Mouse (Mus musculus): ENCODE data around the gene Stim2.

Stim2 gene

DNA sequence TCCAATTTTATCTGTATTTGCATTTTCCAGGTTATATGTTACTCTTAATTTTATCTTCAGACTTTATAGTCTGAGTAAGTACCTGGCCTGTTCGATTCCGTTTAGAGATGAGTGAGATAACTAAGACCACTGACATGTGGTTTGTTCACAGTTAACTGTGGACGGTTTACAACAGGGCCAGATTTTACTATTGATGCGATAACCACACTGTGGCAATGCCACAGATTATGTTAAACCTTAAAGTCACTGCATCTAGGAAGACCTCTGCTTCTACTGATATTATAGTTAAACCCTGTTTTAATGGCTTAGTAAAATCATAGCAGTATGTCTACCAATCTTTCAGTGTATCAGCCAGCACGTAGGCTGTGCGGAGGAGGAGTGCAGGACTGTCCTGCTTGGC, 53.9 kb downstream of the Stim2 start:
- DNase-seq: no peak

DNA sequence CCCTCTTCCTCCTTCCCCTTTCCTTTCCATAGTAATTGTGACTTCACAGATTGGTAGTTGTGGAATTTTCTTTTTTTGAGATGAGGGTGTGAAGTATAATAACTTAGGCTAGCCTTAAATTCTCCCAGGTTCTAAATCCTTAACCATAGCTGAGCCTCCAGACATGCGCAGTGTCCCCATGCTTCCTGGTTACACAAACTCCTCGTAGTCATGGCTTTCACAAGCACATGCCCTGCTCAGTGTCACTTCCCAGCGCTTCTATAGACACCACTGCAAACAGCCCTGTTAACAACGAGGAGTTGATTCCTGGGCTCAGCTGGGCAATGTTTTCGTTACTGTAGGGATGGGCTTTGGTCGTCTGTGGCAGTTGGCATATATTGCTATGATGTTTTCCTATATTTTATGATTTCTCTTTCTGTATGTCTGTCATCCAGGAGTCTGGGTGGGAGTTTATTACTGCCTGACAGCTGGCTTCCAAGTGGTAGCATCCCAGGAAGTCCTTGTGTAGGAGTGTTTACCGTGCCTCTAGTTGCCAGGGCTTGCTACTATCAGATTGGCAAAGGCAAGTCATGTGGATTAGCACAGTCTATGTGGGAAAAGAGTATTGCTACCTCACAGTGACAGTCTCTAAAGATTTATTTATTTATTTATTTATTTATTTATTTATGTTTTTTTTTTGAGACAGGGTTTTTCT, 55.5 kb downstream of the Stim2 start:
- no peak for DNase-seq

DNA sequence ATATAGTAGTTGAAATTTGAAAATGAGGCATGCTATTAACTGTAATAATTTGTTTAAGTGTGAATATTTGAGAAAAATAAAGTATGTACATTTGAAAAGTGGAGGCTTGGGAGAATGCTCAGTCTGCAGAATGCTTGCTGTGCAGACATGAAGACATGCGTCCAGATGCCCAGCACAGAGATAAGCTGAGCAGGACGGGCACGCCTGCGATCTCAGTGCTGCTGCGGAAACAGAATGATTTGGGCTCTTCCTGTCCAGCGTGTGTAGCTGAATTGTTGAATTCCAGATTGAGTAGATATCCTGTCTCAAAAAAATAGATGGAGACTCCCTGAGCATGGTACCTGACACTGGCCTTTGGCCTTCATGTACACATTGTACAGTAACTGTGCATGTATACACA, 58.0 kb downstream of the Stim2 start:
- no peak for DNase-seq

DNA sequence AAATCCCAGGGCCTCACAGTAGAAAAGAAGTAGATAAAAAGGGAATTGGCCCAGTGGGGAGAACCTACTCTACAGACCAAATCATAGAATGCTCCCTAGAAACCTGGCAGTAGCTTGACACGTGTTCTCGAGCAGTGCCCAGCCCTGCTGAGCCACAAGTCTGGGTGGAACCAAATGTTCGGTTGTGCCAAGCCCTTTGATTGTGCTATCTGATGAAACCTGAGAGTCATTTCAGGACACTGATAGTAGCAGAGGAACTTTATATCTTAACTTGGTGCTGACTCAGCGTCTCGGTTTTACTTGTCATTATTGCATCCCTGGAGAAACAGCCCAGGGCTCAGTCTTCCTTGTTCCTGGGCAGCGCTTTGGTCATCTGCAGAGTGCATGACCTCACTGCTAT, 61.7 kb downstream of the Stim2 start:
- DNase-seq: no peak

DNA sequence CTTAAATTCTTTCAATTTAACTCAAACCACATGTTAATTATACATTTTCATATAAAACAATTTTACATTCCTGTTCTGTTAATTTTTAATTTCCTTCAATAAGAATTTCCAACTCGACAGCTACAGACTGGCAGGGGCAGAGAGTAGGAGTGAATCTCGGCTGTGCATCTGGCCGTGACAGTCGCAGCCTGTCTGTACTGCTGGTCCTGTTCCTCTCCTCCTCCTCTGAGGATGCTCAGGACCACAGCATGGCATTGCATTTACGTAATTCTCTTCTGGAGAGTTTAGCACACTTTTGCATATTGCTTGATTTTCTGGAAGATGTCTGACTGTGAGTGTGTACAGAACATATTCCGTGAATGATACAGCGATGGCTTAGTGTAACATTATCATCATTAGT, 63.8 kb downstream of the Stim2 start:
- no peak for DNase-seq

DNA sequence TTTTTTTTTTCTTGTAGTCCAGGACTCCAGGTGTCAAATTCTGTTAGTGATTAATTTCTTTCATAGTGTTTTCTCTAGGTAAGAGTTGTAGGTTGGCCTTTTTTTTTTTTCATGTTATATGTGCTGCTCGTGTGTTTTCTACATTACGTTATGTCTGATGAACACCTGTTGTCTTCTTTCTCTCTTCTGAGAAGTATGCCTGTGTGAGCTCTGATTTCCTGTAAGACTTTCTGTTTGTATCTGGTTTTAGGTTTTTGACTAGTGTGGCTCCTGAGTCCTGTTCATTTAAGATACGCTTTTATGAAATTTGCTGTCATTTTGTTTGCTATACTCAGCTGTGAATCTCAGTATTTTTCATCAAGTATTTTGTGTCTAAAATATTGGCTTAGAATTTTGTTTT, 69.3 kb downstream of the Stim2 start:
- DNase-seq: no peak

DNA sequence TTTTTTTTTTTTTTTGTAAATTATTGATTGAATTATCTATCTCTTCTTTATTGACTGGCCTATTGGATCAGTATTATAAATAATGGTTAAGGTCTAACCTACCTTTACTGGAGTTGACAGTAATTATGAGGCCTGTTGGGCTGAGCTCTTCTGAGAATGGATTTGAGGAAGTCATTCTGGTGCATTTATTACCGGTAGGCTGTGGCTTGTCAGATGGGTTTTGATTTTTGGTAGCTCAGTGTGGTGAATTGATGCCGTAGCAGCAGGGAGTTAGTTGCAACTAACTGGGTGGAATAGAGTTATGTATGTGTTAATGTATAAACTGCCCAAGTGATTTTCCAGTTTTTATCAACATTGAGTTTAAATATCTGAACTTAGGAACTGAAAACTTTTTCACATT, 72.2 kb downstream of the Stim2 start:
- no peak for DNase-seq

DNA sequence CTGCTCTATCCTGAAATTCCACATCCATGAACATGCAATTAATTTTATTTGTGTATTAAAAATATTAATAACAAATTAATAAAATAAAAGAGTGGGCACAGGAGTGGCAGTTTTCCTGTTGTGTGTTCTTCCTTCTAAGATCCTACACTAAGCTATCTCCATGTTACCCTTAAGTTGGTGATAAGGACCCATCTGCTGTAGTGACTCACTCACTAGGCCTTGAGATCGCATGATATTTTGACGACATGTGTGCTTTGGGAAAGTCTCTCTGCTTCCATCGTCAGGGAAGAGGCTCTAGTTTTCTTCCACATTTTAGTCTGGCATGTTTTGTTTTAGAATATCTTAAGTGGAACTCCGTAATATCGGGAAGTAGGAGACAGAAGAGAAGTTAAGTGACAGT, 73.0 kb downstream of the Stim2 start:
- DNase-seq: no peak

DNA sequence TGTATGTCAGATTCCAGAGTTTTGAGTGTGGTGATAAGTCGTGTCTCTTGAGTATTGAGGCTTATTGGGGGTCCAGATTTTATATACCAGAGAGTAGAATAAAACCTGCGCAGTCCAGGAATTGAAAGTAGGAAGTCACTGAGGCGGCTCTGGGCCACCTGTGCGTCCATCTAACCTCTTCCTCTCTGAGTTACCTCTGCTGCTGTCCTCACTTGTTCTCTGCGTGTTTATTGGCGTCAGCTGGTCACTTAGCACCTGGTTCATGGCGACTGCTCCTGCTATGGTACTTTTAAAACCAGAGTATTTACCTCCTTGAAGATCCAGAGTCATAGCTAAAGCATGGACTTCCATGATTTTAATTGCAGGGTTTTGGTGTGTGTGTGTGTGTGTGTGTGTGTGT, 73.4 kb downstream of the Stim2 start:
- no peak for DNase-seq

DNA sequence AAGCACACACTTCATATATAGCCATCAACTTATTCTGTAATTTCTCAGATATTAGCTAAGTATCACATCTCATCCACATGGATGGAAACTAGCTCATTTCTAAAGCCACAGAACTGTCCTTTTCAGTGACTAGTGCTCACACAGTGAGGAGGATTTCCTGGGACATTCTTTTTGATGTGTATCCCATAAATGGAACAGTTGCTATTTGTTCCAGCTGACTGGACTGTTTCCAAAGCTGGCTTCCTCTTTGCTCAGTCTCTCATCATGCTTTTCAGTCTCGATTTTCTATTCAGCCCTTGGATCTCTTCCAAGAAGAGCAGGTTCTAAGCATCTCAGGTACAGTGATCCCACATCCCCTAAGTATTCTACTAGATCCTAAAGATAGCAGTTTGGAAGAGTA, 75.0 kb downstream of the Stim2 start:
- no peak for DNase-seq

DNA sequence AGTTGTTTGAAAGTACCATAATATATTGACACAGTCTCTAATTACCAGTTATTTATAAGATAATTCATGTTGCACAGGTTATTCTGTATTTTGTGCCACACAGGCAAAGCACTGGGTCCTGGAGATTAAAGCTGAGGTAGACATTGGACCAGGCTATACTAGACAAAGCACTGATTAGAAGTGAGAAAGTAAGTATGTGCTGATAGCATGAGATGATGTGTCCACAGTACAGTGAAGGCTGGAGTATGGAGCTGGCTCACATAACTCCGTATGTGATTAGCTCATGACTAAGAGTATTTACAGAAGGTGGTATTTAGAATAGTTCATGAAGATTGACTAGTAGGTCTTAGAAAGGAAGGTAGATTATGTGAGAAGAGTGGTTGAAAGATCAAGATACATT, 81.7 kb downstream of the Stim2 start:
- DNase-seq: no peak

DNA sequence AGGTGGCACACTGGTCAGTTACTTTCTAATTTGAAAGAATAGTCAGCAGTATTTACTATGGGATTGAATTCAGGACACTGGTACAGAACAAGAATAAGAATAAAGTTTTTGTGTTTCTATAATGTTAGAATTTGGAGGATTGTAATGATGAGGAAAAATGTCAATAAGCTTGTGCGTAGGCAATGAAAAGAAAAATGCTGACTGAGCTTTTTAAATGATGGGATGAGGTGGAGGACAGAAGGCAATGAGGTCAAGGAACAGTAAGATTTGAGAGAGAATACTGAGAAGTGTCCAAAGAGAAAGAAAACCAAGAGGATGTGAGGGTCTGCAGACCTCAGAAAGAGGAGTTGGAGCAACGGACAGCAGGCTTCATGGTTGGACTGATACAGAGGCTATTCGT, 89.6 kb downstream of the Stim2 start:
- no peak for DNase-seq

DNA sequence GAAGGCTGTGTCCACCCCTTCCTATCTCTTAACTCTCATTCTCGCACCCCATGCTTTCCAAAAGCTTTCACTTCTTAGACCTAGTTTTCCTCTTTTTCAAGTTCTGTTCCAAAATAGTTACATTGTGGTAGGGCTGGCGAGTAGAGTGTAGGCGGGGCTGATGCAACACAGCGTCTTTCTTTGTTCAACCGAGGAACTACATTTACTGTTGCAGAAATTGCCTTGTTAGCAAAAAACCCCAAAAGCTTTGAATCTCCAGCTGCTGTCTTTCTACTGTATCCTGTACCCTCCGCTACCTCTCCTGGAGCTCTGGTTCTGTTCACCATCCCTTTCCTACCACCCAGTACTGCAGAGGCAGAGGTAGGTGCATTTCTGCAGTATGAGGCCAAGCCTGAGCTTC, 99.9 kb downstream of the Stim2 start:
- DNase-seq: no peak

DNA sequence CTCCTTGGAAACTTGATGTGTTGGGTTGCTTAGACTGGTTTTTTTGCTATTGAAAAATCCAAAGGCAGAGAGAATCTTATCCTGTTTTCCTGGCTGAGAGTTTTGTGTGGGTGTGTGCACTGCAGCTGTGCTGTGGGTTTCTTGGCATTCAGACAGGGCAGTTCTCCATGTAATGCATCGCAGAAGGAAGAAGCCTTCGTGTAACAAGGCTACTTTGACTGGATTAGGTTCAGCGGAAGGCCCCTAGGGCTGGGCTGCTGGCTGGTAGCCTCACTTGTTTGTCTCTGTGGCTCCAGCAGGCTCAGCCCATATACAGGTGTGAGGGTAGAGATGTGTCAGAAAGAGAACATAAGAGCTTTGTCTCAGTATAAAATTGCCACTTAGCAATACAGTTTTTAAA, 102.6 kb downstream of the Stim2 start:
- peak; percentile 14 for DNase-seq

DNA sequence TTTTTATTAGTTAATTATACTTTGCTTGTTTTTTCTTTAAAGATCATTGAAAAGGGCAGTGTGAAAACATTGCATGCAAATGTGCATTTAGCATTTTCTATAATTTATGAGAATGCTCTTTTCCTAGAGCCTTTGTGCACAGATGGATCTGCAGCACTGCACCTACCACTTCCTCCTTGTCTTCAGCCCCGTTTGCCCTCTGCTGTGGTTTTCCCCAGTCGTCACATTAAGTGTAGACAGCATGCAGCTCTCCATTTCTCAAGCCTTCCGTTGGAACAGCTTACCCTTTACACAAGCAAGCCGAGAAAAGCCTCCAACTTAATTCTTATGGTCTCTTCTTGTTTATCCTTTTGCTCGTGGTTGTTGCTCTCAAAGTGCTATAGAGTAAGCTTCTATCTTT, 103.0 kb downstream of the Stim2 start:
- no peak for DNase-seq

DNA sequence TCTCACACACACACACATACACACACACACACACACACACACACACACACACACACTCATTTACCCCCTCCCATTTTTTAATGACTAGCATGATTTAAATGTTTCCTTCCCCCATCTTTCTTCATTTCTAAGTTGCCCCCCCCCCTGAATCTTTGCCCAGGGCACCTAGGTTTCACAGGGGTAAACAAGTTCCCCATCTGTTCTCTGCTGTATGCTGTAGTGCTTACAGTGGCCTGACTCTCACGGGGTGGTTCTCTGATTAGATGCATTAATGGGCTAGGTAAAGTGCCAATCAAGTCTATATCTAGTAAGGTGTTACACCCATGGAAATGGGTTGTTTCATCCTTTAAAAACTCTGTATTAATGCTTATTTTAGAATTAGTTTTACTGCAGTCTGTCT, 103.7 kb downstream of the Stim2 start:
- no peak for DNase-seq

DNA sequence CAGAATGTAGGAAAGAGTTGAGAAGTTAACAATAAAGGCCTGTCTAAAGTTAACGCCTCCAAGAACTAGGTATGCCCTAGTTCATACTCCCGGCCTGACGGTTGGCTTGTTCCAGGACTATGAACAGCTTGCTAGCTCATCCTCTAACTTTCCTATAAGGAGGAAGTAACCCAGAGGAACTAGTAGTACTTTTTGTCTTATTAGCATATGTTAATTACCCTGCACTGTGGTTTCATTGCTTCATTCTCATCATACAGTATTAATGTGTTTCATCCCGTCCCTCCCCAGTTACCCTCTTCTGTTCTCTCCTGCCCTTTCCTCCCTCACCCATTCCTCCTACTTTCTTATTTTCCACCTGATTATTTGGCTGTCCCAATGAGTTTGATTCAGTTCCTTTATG, 108.4 kb downstream of the Stim2 start:
- DNase-seq: no peak

DNA sequence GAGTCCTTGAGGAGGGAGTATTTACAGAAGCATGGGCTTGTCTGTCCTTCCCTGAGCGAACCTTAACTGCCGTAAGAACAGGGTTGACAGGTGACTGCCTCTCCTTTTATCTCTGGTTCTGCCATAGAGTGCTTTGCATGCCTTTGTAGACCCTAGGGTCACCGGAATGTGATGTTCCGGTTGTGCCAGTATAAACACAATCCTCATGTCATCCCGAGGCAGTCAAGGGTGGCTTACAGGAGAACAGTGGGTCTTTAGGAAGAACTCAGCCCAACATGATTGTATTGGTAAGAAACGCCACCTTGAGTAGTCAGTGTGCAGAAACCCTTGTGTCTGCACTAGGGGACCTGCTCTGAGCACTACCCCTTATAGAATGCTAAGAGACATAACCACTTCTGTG, 108.8 kb downstream of the Stim2 start:
- DNase-seq: no peak

DNA sequence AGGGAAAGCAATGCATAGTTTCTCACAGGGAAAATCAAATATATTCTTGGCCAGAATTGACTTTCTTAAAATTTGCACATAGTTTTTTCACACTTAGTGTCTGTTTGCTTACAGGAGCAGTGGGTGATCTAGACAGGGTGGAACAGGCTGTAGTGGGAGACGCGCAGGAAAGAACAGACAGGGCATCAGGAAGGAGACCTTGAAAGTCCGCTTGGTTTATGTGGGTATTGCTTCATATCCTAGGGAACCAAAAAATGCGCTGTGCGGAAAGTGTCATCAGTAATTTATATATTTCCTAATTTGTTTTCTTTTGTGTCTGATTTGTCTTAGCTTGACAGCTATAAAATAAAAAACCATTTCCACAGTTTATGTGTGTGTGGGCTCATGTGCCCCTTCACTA, 110.8 kb downstream of the Stim2 start:
- no peak for DNase-seq

DNA sequence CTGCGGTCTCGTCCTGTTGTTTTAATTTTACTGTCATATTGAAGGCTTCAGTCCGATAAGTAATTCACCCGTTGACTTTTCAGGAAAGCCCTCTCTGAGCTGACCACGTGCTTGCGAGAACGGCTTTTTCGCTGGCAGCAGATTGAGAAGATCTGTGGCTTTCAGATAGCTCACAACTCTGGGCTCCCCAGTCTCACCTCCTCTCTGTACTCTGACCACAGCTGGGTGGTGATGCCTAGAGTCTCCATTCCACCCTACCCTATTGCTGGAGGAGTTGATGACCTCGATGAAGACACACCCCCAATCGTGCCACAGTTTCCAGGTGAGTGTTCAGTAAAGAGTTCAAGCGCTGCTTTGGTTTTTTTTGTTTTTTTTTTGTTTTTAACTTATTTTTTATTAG, 112.5 kb downstream of the Stim2 start:
- DNase-seq: no peak

DNA sequence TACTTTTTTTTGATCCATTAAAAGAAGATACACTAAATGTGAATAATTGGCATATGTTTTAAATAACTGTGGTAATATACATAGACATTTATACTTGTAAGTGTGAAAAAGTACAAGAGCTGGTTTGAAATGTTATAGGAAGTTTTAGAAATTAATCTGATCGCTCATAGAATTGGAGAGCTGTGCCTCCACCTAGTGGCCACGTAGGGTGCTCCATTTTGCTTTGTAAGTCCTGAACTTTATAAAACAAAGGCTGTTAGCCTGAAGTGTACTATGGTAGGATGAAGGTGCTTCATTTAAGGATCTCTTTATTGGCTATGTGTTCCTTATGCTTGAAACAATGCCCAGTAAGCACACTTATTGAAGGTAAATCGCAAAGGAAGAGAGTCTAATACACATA, 115.0 kb downstream of the Stim2 start:
- DNase-seq: peak; percentile 77

DNA sequence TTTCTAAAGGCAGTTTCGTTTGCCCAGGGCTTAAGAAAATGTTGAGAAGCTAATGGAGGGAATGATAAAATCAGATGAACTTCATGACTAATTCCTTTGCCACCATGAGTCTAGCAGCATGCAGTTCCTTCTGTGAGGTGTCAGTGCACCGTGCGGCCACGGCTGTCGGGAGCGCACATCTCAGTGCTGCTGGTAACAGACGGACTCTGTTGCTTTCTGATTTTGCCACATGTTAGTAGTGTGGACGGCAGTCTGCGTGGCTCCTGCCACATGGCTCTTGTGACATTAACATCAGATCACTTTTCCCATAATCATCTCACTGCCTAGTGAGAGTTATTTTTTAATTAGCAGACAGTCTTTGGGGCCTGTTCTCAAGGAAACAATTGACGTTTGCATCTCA, 118.2 kb downstream of the Stim2 start:
- no peak for DNase-seq

DNA sequence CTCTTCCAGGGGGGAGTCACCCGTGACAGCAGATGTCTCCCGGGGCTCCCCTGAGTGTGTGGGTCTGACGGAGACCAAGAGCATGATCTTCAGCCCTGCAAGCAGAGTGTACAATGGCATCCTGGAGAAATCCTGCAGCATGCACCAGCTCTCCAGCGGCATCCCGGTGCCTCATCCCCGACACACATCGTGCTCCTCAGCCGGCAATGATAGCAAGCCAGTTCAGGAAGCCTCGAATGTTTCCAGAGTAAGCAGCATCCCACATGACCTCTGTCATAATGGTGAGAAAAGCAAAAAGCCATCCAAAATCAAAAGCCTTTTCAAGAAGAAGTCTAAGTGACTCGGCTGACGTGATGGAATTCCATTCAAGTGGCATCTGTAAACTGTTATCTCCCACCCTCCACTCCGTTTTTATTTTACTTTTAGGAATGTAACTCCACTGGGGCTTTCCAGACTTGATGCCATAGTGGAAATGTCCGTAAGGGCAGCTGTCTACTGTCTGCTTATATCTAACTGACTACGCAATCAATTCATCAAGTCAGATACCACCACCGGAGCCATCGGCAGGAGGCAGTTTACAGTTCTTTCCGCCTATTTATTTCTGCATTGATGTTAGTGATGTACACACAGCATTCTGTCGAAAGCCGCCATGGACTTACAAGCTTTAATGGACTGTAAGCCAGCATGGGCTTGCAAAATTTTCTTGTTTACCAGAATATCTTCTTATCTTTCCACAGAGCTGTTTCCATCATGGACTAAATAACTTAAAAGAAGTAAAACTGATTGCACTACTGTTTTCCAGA, 120.3 kb downstream of the Stim2 start:
- DNase-seq: no peak

DNA sequence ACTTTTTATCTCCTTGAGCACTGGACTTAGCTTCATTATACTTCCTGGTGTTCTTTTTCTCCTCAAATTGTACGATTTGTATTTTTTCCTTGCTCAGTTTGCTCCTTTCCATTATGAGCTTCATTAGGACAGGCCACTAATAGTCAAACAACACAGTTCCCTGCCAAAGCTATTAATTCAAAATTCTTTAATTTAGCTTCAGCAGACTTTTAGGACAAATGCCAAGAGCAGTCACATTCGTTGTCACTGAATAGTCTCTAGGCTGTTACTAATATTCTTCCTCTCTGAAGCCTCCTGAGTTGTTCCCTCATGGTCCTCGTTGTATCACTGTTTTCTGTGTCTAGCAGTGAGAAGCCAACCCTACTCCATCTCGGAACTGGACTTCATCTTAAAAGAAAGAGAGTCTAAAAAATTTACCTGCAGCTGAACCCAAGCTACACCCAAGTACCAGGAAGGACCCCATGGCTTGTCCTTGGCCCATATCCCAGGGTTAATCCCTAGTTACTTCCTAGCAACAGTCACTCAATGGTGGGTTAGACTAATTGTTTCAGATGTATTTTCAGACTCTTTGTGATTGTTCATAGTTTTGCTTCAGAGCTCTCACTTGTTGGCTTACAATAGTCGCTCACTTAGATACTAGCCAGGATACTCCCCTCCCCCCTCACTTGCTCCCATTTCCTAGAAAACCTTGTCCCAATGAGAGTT, 149.9 kb downstream of the Stim2 start:
- DNase-seq: no peak

Data from lung, postnatal 14 days (tissue).